Mouse (Mus musculus) MEL (cell line): ENCODE results near the gene Rnf208. TPM values are rescaled to one million over a fixed set of nuclear protein-coding genes. Genes with fewer than 3 reads are reported as not detected.

Experiments
- DNase-seq: peaks from one replicate; pipeline ENCODE4 v3.0.0; 2011; ENCODE audit warnings: low read depth, low spot score
- H3K27ac ChIP-seq: 2 replicates; pipeline ENCODE4 v1.5.1; 2012; ENCODE audit warnings: low read depth, mild to moderate bottlenecking, control low read depth, low read length, moderate library complexity; ENCODE audit not compliant: control insufficient read depth
- H3K27me3 ChIP-seq, 2 experiments: fragments of 150-350 bp in 1 of 2; sonication (generic) in 1 of 2; 2 replicates each; pipeline ENCODE4 v1.6.1; 2012; ENCODE audit warnings: low read length in 2 of 2, mild to moderate bottlenecking in 2 of 2, improper control_type of control experiment in 1 of 2, moderate library complexity in 1 of 2; ENCODE audit not compliant: insufficient read depth in 2 of 2, control insufficient read depth in 1 of 2
- H3K36me3 ChIP-seq, 2 experiments: 2 replicates each; pipeline ENCODE4 v1.6.1; 2012 to 2014; ENCODE audit warnings: low read length in 2 of 2, improper control_type of control experiment in 1 of 2, inconsistent platforms in 1 of 2, mild to moderate bottlenecking in 1 of 2; ENCODE audit not compliant: insufficient read depth in 2 of 2, control insufficient read depth in 1 of 2
- H3K4me1 ChIP-seq, 2 experiments: fragments of 150-350 bp in 1 of 2; sonication (generic) in 1 of 2; 2 replicates each; pipeline ENCODE4 v1.6.1; 2012; ENCODE audit warnings: low read length in 2 of 2, improper control_type of control experiment in 1 of 2, mild to moderate bottlenecking in 1 of 2; ENCODE audit not compliant: insufficient read depth in 2 of 2, control insufficient read depth in 1 of 2
- H3K4me3 ChIP-seq, 2 experiments: fragments of 150-350 bp in 1 of 2; sonication (generic) in 1 of 2; 2 replicates each; pipeline ENCODE4 v1.5.1; 2012; ENCODE audit warnings: low read depth in 2 of 2, low read length in 2 of 2, mild to moderate bottlenecking in 2 of 2, moderate library complexity in 2 of 2, control low read depth in 1 of 2, improper control_type of control experiment in 1 of 2; ENCODE audit not compliant: control insufficient read depth in 1 of 2, insufficient read depth in 1 of 2
- H3K79me2 ChIP-seq: 2 replicates; pipeline ENCODE4 v1.6.1; 2012; ENCODE audit warnings: mild to moderate bottlenecking, low read length, moderate library complexity; ENCODE audit not compliant: control insufficient read depth, poor library complexity, insufficient read depth
- H3K9ac ChIP-seq: 2 replicates; pipeline ENCODE4 v1.6.1; 2012; ENCODE audit warnings: low read depth, mild to moderate bottlenecking, control low read depth, low read length, moderate library complexity; ENCODE audit not compliant: control insufficient read depth, poor library complexity, severe bottlenecking
- H3K9me3 ChIP-seq: fragments of 150-350 bp; sonication (generic); replicated peaks from 2 replicates; pipeline ENCODE4 v1.6.1; 2012; ENCODE audit warnings: mild to moderate bottlenecking, low read length, improper control_type of control experiment, moderate library complexity; ENCODE audit not compliant: insufficient read depth
- BHLHE40 ChIP-seq: IDR thresholded peaks from 2 replicates; pipeline ENCODE4 v1.6.1; 2012; ENCODE audit warnings: low read depth, mild to moderate bottlenecking, inconsistent platforms, low read length, improper control_type of control experiment, borderline replicate concordance
- CHD1 ChIP-seq: IDR thresholded peaks from 2 replicates; pipeline ENCODE4 v1.6.1; 2012; ENCODE audit warnings: low read depth, mild to moderate bottlenecking, inconsistent platforms, low read length, improper control_type of control experiment
- E2F4 ChIP-seq: IDR thresholded peaks from 2 replicates; pipeline ENCODE4 v1.6.1; 2011; ENCODE audit warnings: low read depth, low read length, improper control_type of control experiment, borderline replicate concordance
- ELF1 ChIP-seq: IDR thresholded peaks from 2 replicates; pipeline ENCODE4 v1.6.1; 2014; ENCODE audit warnings: low read depth, mild to moderate bottlenecking, inconsistent platforms, low read length, improper control_type of control experiment, moderate library complexity
- EP300 ChIP-seq, 2 experiments: IDR thresholded peaks; 2 replicates each; pipeline ENCODE4 v1.6.1; 2011; ENCODE audit warnings: improper control_type of control experiment in 2 of 2, low read length in 2 of 2, low read depth in 1 of 2, mild to moderate bottlenecking in 1 of 2
- ETS1 ChIP-seq: IDR thresholded peaks from 2 replicates; pipeline ENCODE4 v1.6.1; 2012; ENCODE audit warnings: low read depth, mild to moderate bottlenecking, inconsistent platforms, low read length, improper control_type of control experiment, moderate library complexity
- HCFC1 ChIP-seq: IDR thresholded peaks from 2 replicates; pipeline ENCODE4 v1.6.1; 2012; ENCODE audit warnings: low read depth, mild to moderate bottlenecking, inconsistent platforms, low read length, improper control_type of control experiment, moderate library complexity
- JUND ChIP-seq: IDR thresholded peaks from 2 replicates; pipeline ENCODE4 v1.6.1; 2011; ENCODE audit warnings: low read depth, mild to moderate bottlenecking, improper control_type of control experiment, low read length
- MAFK ChIP-seq: IDR thresholded peaks from 2 replicates; pipeline ENCODE4 v1.6.1; 2011; ENCODE audit warnings: low read depth, mild to moderate bottlenecking, low read length, improper control_type of control experiment, borderline replicate concordance
- MAZ ChIP-seq: IDR thresholded peaks from 2 replicates; pipeline ENCODE4 v1.6.1; 2012; ENCODE audit warnings: low read depth, mild to moderate bottlenecking, inconsistent platforms, low read length, improper control_type of control experiment
- MEF2A ChIP-seq: IDR thresholded peaks from 2 replicates; pipeline ENCODE4 v1.6.1; 2014; ENCODE audit warnings: low read depth, mild to moderate bottlenecking, inconsistent platforms, low read length, improper control_type of control experiment; ENCODE audit not compliant: poor library complexity, insufficient replicate concordance, severe bottlenecking; ENCODE audit errors: extremely low read depth
- MXI1 ChIP-seq: IDR thresholded peaks from 2 replicates; pipeline ENCODE4 v1.6.1; 2011; ENCODE audit warnings: mild to moderate bottlenecking, low read depth, low read length, improper control_type of control experiment
- NELFE ChIP-seq: IDR thresholded peaks from 2 replicates; pipeline ENCODE4 v1.6.1; 2011; ENCODE audit warnings: low read depth, low read length, improper control_type of control experiment
- NRF1 ChIP-seq: IDR thresholded peaks from 2 replicates; pipeline ENCODE4 v1.6.1; 2014; ENCODE audit warnings: low read depth, mild to moderate bottlenecking, inconsistent platforms, low read length, improper control_type of control experiment, moderate library complexity; ENCODE audit not compliant: poor library complexity, insufficient read depth, severe bottlenecking
- POLR2A ChIP-seq, 2 experiments: IDR thresholded peaks; 2 replicates each; pipeline ENCODE4 v1.6.1; 2011 to 2012; ENCODE audit warnings: low read length in 2 of 2, mild to moderate bottlenecking in 2 of 2, control low read depth in 1 of 2, improper control_type of control experiment in 1 of 2, low read depth in 1 of 2, moderate library complexity in 1 of 2; ENCODE audit not compliant: control insufficient read depth in 1 of 2, insufficient read depth in 1 of 2, poor library complexity in 1 of 2
- POLR2AphosphoS2 ChIP-seq: IDR thresholded peaks from 2 replicates; pipeline ENCODE4 v1.6.1; 2011; ENCODE audit warnings: low read length, improper control_type of control experiment
- RCOR1 ChIP-seq: IDR thresholded peaks from 2 replicates; pipeline ENCODE4 v1.6.1; 2012; ENCODE audit warnings: low read depth, mild to moderate bottlenecking, inconsistent platforms, low read length, improper control_type of control experiment
- SMC3 ChIP-seq: IDR thresholded peaks from 2 replicates; pipeline ENCODE4 v1.6.1; 2011; ENCODE audit warnings: low read depth, low read length, improper control_type of control experiment
- TAL1 ChIP-seq: IDR thresholded peaks from 2 replicates; pipeline ENCODE4 v1.6.1; 2012; ENCODE audit warnings: mild to moderate bottlenecking, inconsistent platforms, low read length, moderate library complexity, mixed read lengths
- TBP ChIP-seq: IDR thresholded peaks from 2 replicates; pipeline ENCODE4 v1.8.0; 2011; ENCODE audit warnings: low read depth, low read length, improper control_type of control experiment
- TCF12 ChIP-seq: IDR thresholded peaks from 2 replicates; pipeline ENCODE4 v1.6.1; 2014; ENCODE audit warnings: low read depth, mild to moderate bottlenecking, inconsistent platforms, low read length, improper control_type of control experiment, moderate library complexity
- USF1 ChIP-seq: IDR thresholded peaks from 2 replicates; pipeline ENCODE4 v1.6.1; 2014; ENCODE audit warnings: low read depth, mild to moderate bottlenecking, inconsistent platforms, low read length, improper control_type of control experiment, moderate library complexity
- USF2 ChIP-seq, 2 experiments: IDR thresholded peaks; 2 replicates each; pipeline ENCODE4 v1.6.1; 2011 to 2012; ENCODE audit warnings: improper control_type of control experiment in 2 of 2, low read length in 2 of 2, borderline replicate concordance in 1 of 2, inconsistent platforms in 1 of 2, low read depth in 1 of 2, mild to moderate bottlenecking in 1 of 2; ENCODE audit not compliant: insufficient read depth in 1 of 2
- ZMIZ1 ChIP-seq: IDR thresholded peaks from 2 replicates; pipeline ENCODE4 v1.6.1; 2012; ENCODE audit warnings: low read depth, mild to moderate bottlenecking, inconsistent platforms, low read length, improper control_type of control experiment, moderate library complexity
- polyA plus RNA-seq, 2 experiments: library from polyadenylated mRNA; stranded (reverse) in 1 of 2; unstranded in 1 of 2; fragments of >175 nt in 1 of 2; fragments of >200 nt in 1 of 2; gene quantifications; 2 replicates each; pipeline versions ENCODE4 v1.2.1 to v1.2.4; 2012; ENCODE audit warnings: low replicate concordance in 2 of 2, low read depth in 1 of 2; ENCODE audit not compliant: insufficient read length in 2 of 2, insufficient read depth in 1 of 2, missing spikeins in 1 of 2
- total RNA-seq: library from RNA; depleted of rRNA; stranded (reverse); fragments of 300-350 nt; gene quantifications from 2 replicates; pipeline ENCODE4 v1.2.3, GENCODE M21; 2012

Gene Rnf208
- total and polyA plus RNA-seq, 3 experiments, result 6.0 to 21.8 TPM; not detected in 1

DNA sequence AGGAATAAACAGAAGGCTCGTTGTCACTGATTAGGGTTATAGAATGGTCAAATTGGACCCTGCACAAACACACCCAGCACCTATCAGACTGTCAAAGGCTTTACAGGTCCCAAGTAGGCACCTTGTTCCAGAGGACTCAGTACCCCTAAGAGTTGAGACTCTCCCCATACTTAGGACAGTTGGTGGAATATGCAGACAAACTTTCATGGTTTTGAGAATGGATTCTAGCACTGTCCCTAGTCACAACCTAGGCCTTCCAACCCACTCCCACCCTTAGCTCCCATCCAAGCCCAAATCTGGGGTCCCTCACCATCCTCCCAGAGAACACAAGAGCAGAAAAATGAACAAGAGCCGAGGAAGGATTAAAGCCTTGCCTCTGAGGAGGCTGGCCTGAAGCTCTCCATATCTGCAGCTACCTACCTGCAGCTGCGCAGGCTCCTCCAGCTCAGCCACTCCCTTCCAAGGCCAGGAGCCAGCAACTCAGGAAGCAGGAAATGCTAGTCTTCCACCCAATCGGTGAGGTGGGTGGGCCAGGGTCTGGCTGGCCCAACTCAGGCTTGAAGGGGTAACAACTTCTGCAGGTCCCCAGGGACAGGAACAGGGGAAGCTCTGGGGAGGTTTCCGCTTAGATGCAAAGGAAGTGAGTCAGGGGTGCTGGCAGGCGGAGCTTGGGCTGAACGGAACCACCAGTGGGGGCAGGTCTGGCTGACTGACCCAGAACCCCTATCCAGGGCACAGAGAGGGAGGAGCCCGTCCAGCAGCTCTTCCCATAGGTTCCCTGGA, 45.7 kb upstream of the Rnf208 start, which contains the start of gene Tor4a:
Gene Tor4a, minus strand, starts transcription at position 715 of the 783 bp plus-strand sequence.
- DNase-seq, result peak; percentile 96
- Histone ChIP-seq H3K4me1 (peaks cover 6 to 32% of the 10 kb centered on the region in 2 experiments), H3K9ac (peak within 1 kb of the TSS; percentile 87), H3K36me3 (peaks cover 0 to 17% of the 10 kb centered on the region in 2 experiments; a peak in 2 of 4 replicates), H3K9me3 (no peaks in the 10 kb centered on the region)
- TF ChIP-seq MAFK (no peak), RCOR1 (0 out of 2 replicates have a peak, but pooled peaks have one; percentile 8), TCF12 (peak; percentile 59; the same call in 1 of the 2 replicates), ELF1 (peak; percentile 96), POLR2AphosphoS2 (peak; percentile 67; the same call in 1 of the 2 replicates), NRF1 (peak; percentile 92), EP300 (IDR thresholded peaks at IDR 0.05; ENCODE audit: low read depth in 1 of 2, low read length in 2 of 2) (peak; percentile 14 to 41; a peak in 1 of 4 replicates), MEF2A (0 out of 2 replicates have a peak, but pooled peaks have one; percentile 54), TBP (peak; percentile 80), ZMIZ1 (peak; percentile 84), JUND (no peak), CHD1 (peak; percentile 74), MAZ (peak; percentile 61; the same call in 1 of the 2 replicates), HCFC1 (peak; percentile 79), E2F4 (0 out of 2 replicates have a peak, but pooled peaks have one; percentile 44), BHLHE40 (no peak), MXI1 (peak; percentile 39), NELFE (peak; percentile 77), TAL1 (0 out of 2 replicates have a peak, but pooled peaks have one; percentile 6), USF1 (no peak), POLR2A (IDR thresholded peaks at IDR 0.05; ENCODE audit: control insufficient read depth in 1 of 2, insufficient read depth in 1 of 2, low read depth in 1 of 2, low read length in 2 of 2, poor library complexity in 1 of 2) (peak; percentile 50 to 60; a peak in 2 of 4 replicates), SMC3 (no peak), USF2 (IDR thresholded peaks at IDR 0.05; ENCODE audit: borderline replicate concordance in 1 of 2, insufficient read depth in 1 of 2, low read depth in 1 of 2, low read length in 2 of 2) (no peak), ETS1 (peak; percentile 10; the same call in 1 of the 2 replicates)
- TF ChIP-seq, all 39 proteins: peak for 18
- Histone ChIP-seq H3K27me3 (no peaks in the 10 kb centered on the region), H3K79me2 (peaks cover 21% of the 10 kb centered on the region), H3K4me3 (peak within 1 kb of the TSS; percentile 57 to 72), H3K27ac (peak within 1 kb of the TSS; percentile 96)
